Mouse (Mus musculus) liver, embryonic 12.5 days (tissue): ENCODE measurements around the gene Ftsj3. TPM values are rescaled to one million over a fixed set of nuclear protein-coding genes. Genes with fewer than 3 reads are reported as not detected.

Experiments used
- ATAC-seq: fragments of 200-750 bp; cut with Nextera tagmentation; 2 replicates; pipeline ENCODE4 v1.8.0; 2017; ENCODE audit warnings: moderate number of reproducible peaks, mild to moderate bottlenecking, moderate library complexity
- H3K27ac ChIP-seq: fragments of 300-500 bp; sonication (generic); 2 replicates; pipeline ENCODE4 v1.5.1; 2016; ENCODE audit warnings: mild to moderate bottlenecking
- H3K27me3 ChIP-seq: fragments of 300-500 bp; sonication (generic); replicated peaks from 2 replicates; pipeline ENCODE4 v1.6.1; 2016; ENCODE audit warnings: mild to moderate bottlenecking, moderate library complexity
- H3K36me3 ChIP-seq: fragments of 300-500 bp; sonication (generic); 2 replicates; pipeline ENCODE4 v1.6.1; 2016; ENCODE audit warnings: mild to moderate bottlenecking, moderate library complexity
- H3K4me1 ChIP-seq: fragments of 300-500 bp; sonication (generic); 2 replicates; pipeline ENCODE4 v1.6.1; 2016
- H3K4me2 ChIP-seq: fragments of 300-500 bp; sonication (generic); 2 replicates; pipeline ENCODE4 v1.6.1; 2016; ENCODE audit warnings: mild to moderate bottlenecking, moderate library complexity
- H3K4me3 ChIP-seq: fragments of 300-500 bp; sonication (generic); 2 replicates; pipeline ENCODE4 v1.5.1; 2016; ENCODE audit warnings: mild to moderate bottlenecking, moderate library complexity
- H3K9ac ChIP-seq: fragments of 300-500 bp; sonication (generic); 2 replicates; pipeline ENCODE4 v1.6.1; 2016; ENCODE audit warnings: mild to moderate bottlenecking, moderate library complexity
- H3K9me3 ChIP-seq: fragments of 300-500 bp; sonication (generic); replicated peaks from 2 replicates; pipeline ENCODE4 v1.6.1; 2016; ENCODE audit warnings: mild to moderate bottlenecking, moderate library complexity
- WGBS: fragments of 180-500 bp; shearing (Covaris S2); methylation state at CpG from one replicate; pipeline ENCODE4 v1.1.7; 2016; ENCODE audit not compliant: insufficient replicate concordance; 5-methylcytosine and 5-hydroxymethylcytosine counted together
- polyA plus RNA-seq: library from polyadenylated mRNA; unstranded; fragments of >200 nt; fragmentation: Nextera tagmentation; extraction: Ambion mirVana; gene quantifications from 2 replicates; pipeline ENCODE4 v1.2.1, GENCODE M21; 2016

Gene Ftsj3
- polyA plus RNA-seq, 1 experiment from 2014 or later, result 83.5 TPM

GRCm38 (mm10) chr11:106267871-106268270 lies 12.0 kb upstream of the Ftsj3 start:
- no peaks in the 10 kb centered on the region for H3K9me3 ChIP-seq
- peak overlapping the region; percentile 14; the same call in 1 of the 2 replicates for H3K4me2 ChIP-seq
- 88% methylated on average over 5 of the region's 5 CpGs for WGBS
- H3K9ac ChIP-seq, result no peak overlapping the region
- peaks cover 62% of the 10 kb centered on the region for H3K36me3 ChIP-seq
- H3K4me1 ChIP-seq, result peaks cover 45% of the 10 kb centered on the region
- no peak overlapping the region for H3K4me3 ChIP-seq
- no peak for ATAC-seq
- peak overlapping the region; percentile 31 for H3K27ac ChIP-seq
- H3K27me3 ChIP-seq, result no peaks in the 10 kb centered on the region

DNA sequence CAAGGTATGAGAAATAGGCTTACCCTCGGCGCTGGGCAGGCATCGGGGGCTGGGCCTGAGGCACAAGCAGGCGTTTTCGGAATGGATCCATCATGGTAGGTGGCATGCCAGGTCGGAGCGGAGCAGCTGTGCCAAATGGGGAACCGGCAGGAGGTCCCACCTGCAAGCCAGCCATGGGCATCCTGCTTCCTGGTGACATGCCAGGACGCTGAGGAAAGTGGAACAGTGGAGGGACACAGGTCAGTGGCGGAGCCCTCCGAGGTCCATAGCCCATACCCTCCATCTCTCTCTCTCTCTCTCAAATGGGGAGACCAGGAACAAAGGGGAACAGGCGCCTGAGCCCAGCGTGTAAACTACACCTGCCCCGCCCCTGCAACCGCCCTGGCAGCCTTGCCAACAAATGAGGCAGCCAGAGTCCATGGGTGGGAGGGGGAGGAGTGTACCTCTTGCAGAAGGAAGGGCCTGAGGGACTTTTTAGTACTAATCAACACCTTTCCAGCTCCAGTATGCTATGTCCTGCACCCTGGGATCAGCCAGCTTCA lies 11.5 kb upstream of the Ftsj3 start:
- no peak for ATAC-seq
- Histone ChIP-seq H3K9me3 (no peaks in the 10 kb centered on the region), H3K4me2 (no peak overlapping the region), H3K36me3 (peaks cover 67% of the 10 kb centered on the region), H3K9ac (no peak overlapping the region), H3K27me3 (no peaks in the 10 kb centered on the region), H3K27ac (no peak overlapping the region), H3K4me1 (peaks cover 45% of the 10 kb centered on the region), H3K4me3 (no peak overlapping the region)
- 76% methylated on average over 15 of the region's 15 CpGs for WGBS

- H3K36me3 ChIP-seq, result peaks cover 77% of the 10 kb centered on the region
- ATAC-seq, result no peak
Observed at GRCm38 (mm10) chr11:106266431-106266830, 10.6 kb upstream of the Ftsj3 start.

GRCm38 (mm10) chr11:106265570-106265969 lies 9.7 kb upstream of the Ftsj3 start:
- Histone ChIP-seq H3K4me2 (no peak overlapping the region), H3K9me3 (no peaks in the 10 kb centered on the region), H3K27ac (no peak overlapping the region), H3K4me3 (no peak overlapping the region), H3K27me3 (no peaks in the 10 kb centered on the region), H3K4me1 (peaks cover 33% of the 10 kb centered on the region), H3K9ac (no peak overlapping the region), H3K36me3 (peaks cover 85% of the 10 kb centered on the region)
- no peak for ATAC-seq
- WGBS, result 74% methylated on average over 4 of the region's 4 CpGs

More at GRCm38 (mm10) chr11:106266431-106266830, 10.6 kb upstream of the Ftsj3 start:
- Histone ChIP-seq H3K4me2 (no peak overlapping the region), H3K27me3 (no peaks in the 10 kb centered on the region), H3K27ac (no peak overlapping the region), H3K4me3 (no peak overlapping the region), H3K9ac (no peak overlapping the region), H3K4me1 (peaks cover 42% of the 10 kb centered on the region), H3K9me3 (no peaks in the 10 kb centered on the region)
- WGBS, result 90% methylated on average over 10 of the region's 10 CpGs

DNA sequence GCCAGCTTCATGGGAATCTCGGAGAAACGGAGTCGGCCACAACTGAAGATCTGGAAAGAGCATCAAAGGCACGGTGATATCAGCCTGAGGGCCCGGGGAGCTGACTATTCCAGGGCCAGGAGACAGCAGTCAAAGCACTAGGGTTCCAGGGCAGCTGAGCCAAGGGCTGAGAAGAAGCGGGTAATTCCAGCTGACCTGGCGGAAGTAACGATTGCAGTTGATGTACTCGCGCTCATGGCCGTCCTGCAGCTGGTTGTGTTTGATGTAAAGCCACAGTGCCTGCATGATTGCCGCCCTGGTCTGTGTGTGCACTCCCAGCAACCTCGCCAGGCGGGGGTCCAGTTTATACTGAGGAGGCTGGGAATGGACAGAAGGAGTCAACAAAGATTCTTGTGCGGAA lies 9.1 kb upstream of the Ftsj3 start:
- WGBS, result 89% methylated on average over 15 of the region's 15 CpGs
- Histone ChIP-seq H3K9ac (no peak overlapping the region), H3K36me3 (peaks cover 87% of the 10 kb centered on the region), H3K4me1 (peaks cover 27% of the 10 kb centered on the region), H3K27me3 (no peaks in the 10 kb centered on the region), H3K4me2 (no peak overlapping the region), H3K4me3 (no peak overlapping the region), H3K27ac (no peak overlapping the region), H3K9me3 (no peaks in the 10 kb centered on the region)
- no peak for ATAC-seq

DNA sequence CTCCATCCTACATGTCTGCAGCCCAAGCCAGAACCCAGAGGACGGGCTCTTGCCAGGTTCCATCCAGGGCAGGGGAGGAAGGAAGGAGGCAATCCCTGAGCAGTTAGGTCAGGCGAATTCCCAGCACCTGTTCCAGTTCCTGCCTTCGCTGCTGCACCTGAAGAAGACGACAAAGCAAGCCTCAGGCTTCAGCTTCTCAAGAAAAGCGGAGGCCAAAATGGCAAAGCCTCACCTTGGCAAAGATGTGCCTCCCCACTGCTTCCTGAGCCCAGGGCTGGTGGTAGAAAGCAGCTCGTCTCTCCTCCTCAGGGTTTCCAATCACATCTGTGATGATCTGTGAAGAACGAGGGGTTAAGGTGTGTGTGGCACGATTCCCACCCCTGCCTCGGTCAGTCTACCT lies 8.1 kb upstream of the Ftsj3 start:
- Histone ChIP-seq H3K36me3 (peaks cover 97% of the 10 kb centered on the region), H3K4me3 (no peak overlapping the region), H3K9me3 (no peaks in the 10 kb centered on the region), H3K4me1 (peaks cover 20% of the 10 kb centered on the region), H3K27me3 (no peaks in the 10 kb centered on the region), H3K9ac (no peak overlapping the region), H3K4me2 (no peak overlapping the region), H3K27ac (no peak overlapping the region)
- WGBS, result 76% methylated on average over 9 of the region's 9 CpGs
- no peak for ATAC-seq

DNA sequence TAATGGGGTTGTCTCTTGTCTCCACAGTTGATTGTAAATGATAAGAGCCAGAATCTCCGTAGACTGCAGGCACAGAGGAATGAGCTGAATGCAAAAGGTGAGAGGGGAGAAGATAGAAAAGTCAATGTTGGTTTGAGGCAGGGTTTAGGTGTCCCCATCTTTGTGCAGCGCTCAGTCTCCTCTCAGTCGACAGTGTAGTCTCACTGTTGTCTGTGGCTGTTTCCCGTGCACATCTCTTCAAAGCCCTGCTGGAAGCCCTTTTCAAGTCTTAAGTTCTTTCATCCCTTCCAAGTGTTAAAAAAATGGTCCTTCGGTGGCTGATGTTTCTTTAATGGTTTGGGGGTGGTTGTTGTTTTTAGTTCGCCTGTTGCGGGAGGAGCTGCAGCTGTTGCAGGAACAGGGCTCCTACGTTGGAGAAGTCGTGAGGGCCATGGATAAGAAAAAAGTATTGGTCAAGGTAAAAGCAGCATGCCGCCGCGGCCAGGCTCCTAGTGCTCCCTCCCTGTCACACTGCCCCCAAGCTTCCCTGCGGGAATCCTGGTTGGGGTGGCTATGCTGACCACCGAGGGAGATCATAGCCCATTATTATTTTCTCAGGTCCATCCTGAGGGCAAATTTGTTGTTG lies 5.1 kb upstream of the Ftsj3 start:
- Histone ChIP-seq H3K36me3 (peaks cover 88% of the 10 kb centered on the region), H3K27ac (no peak overlapping the region), H3K4me1 (peaks cover 17% of the 10 kb centered on the region), H3K9me3 (no peaks in the 10 kb centered on the region), H3K9ac (no peak overlapping the region), H3K4me3 (no peak overlapping the region), H3K4me2 (no peak overlapping the region), H3K27me3 (no peaks in the 10 kb centered on the region)
- 81% methylated on average over 14 of the region's 14 CpGs for WGBS
- no peak for ATAC-seq

DNA sequence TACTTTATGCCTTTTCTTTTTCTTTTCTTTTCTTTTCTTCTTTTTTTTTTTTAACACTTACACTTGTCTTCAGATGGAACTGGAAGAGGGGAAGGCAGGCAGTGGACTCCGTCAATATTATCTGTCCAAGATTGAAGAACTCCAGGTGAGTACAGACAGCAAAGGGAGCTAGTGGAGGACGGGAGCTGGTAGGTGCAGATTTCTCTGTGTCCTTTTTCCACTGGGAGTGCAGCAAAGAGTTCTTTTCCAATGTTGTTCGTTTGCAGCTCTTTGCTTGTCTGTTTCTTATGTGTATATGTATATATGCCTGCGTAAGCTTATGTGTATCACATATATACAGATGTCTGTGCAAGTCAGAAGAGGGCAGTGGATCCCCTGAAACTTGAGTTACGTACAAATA lies 896 bp upstream of the Ftsj3 start:
- Histone ChIP-seq H3K4me2 (peak overlapping the region; percentile 81), H3K9me3 (no peaks in the 10 kb centered on the region), H3K4me1 (peaks cover 35% of the 10 kb centered on the region), H3K4me3 (peak overlapping the region; percentile 79), H3K27me3 (no peaks in the 10 kb centered on the region), H3K27ac (peak overlapping the region; percentile 86), H3K36me3 (peaks cover 75% of the 10 kb centered on the region), H3K9ac (peak overlapping the region; percentile 85)
- 48% methylated on average over 5 of the region's 5 CpGs for WGBS
- ATAC-seq, result no peak

- 1% methylated on average over 22 of the region's 22 CpGs for WGBS
- Histone ChIP-seq H3K27me3 (no peaks in the 10 kb centered on the region), H3K9me3 (no peaks in the 10 kb centered on the region), H3K36me3 (peaks cover 75% of the 10 kb centered on the region), H3K4me3 (peak overlapping the region; percentile 79), H3K4me2 (peak overlapping the region; percentile 81), H3K9ac (peak overlapping the region; percentile 85), H3K4me1 (peaks cover 35% of the 10 kb centered on the region), H3K27ac (peak overlapping the region; percentile 86)
- ATAC-seq, result no peak
Observed at GRCm38 (mm10) chr11:106255174-106255573, 705 bp downstream of the Ftsj3 start.

DNA sequence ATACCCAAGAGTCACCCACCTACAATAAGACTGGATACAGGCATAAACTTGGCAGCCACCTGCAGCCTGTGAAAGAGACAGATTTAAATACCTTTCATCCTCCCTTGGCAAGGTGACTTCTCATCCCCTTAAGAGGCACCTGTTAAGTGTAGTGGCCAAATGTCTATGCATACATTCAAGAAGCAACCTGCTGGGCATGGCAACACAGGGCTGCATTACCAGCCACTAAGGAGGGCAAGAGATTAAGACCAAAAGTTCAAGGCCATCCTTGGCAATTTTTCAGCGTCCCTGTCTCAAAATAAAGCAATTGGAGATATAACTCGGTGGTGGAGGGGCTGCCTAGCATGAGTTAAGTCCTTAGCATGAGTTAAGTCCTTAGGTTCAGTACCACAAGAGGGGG lies 1.1 kb downstream of the Ftsj3 start:
- Histone ChIP-seq H3K4me3 (peak overlapping the region; percentile 79), H3K4me1 (peaks cover 35% of the 10 kb centered on the region), H3K27ac (peak overlapping the region; percentile 86; the same call in 1 of the 2 replicates), H3K9me3 (no peaks in the 10 kb centered on the region), H3K4me2 (peak overlapping the region; percentile 81), H3K36me3 (peaks cover 76% of the 10 kb centered on the region), H3K9ac (peak overlapping the region; percentile 85), H3K27me3 (no peaks in the 10 kb centered on the region)
- no peak for ATAC-seq
- WGBS, result 6% methylated on average over 2 of the region's 2 CpGs

DNA sequence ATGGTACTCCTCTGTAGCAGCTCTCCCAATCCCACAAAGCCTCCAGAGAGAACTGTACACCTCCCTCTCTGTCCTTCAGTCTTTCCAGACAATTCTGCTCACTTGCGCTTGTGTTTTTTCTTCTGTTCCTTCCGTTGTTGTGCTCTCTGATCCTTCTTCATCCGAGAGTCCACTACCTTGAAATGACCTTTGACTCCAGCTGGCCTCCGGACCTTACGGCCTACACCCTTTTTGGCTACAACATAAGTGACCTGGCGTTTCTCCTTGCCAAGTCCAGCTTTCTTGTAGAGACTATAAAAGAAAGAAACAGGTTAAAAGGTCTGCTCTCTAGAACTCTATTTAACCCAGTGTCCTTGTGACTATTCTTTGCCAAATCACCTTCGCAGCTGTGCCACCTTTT lies 6.6 kb downstream of the Ftsj3 start:
- ATAC-seq, result no peak

DNA sequence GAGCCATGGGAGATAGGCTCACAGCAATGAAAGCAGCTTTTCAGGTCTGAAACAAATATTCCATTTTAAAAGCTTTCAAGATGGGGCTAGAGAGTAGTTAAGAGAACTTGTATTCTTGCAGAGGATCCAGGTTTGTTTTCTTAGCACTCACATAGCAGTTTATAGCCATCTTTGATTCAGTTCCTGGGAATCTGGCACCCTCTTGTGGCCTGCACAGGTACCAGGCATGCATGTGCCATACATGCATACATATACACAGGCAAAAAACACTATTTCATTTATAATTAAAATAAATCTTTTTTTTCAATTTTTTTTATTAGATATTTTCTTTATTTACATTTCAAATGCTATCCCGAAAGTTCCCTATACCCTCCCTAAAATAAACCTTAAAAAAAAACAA lies 9.0 kb downstream of the Ftsj3 start:
- no peaks in the 10 kb centered on the region for H3K9me3 ChIP-seq
- WGBS, result 92% methylated on average over 1 of the region's 1 CpGs
- no peaks in the 10 kb centered on the region for H3K27me3 ChIP-seq
- H3K27ac ChIP-seq, result no peak overlapping the region
- no peaks in the 10 kb centered on the region for H3K4me1 ChIP-seq
- ATAC-seq, result no peak
- peaks cover 100% of the 10 kb centered on the region for H3K36me3 ChIP-seq
- no peak overlapping the region for H3K4me2 ChIP-seq
- no peak overlapping the region for H3K4me3 ChIP-seq
- H3K9ac ChIP-seq, result no peak overlapping the region

More for the DNA sequence above, 6.6 kb downstream of the Ftsj3 start:
- Histone ChIP-seq H3K4me1 (peaks cover 9% of the 10 kb centered on the region), H3K9ac (no peak overlapping the region), H3K27me3 (no peaks in the 10 kb centered on the region), H3K4me3 (no peak overlapping the region), H3K9me3 (no peaks in the 10 kb centered on the region), H3K4me2 (no peak overlapping the region), H3K27ac (no peak overlapping the region), H3K36me3 (peaks cover 100% of the 10 kb centered on the region)
- 81% methylated on average over 7 of the region's 7 CpGs for WGBS
